Mouse (Mus musculus): ENCODE measurements around the gene Ptpn13. TPM values are rescaled to one million over a fixed set of nuclear protein-coding genes. Genes with fewer than 3 reads are reported as not detected.

The Ptpn13 gene
- total RNA-seq, 2 experiments from 2014 or later, result 10.4 to 10.5 TPM

DNA sequence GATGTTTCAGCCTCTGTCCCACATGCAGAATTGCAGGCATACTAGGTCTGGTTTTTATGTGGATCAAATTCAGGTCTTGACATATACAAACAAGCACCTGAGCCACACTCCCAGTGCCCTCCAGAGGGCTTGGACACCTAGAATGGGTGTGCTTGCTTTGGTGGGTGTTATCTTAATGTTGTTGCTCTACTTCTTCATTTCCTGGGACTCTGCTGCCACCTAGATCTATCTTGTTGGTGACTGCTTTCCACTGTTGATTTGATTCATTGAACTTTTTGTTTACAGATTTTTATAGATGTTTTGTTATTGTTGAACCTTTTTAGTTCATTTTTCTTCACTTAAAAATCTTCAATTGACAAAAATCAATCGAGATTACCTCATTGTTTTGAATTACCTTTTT, 31.8 kb downstream of the Ptpn13 start:
- no peak for DNase-seq (ENCODE audit: low spot score in 2 of 2)

GRCm38 (mm10) chr5:103458411-103458810, 33.4 kb downstream of the Ptpn13 start:
- no peak for DNase-seq (ENCODE audit: low spot score in 2 of 2)

GRCm38 (mm10) chr5:103458959-103459675, 34.1 kb downstream of the Ptpn13 start:
- DNase-seq (ENCODE audit: low spot score in 2 of 2), result no peak

- no peak for DNase-seq (ENCODE audit: low spot score in 2 of 2)
Observed at GRCm38 (mm10) chr5:103460903-103461302, 35.9 kb downstream of the Ptpn13 start.

DNA sequence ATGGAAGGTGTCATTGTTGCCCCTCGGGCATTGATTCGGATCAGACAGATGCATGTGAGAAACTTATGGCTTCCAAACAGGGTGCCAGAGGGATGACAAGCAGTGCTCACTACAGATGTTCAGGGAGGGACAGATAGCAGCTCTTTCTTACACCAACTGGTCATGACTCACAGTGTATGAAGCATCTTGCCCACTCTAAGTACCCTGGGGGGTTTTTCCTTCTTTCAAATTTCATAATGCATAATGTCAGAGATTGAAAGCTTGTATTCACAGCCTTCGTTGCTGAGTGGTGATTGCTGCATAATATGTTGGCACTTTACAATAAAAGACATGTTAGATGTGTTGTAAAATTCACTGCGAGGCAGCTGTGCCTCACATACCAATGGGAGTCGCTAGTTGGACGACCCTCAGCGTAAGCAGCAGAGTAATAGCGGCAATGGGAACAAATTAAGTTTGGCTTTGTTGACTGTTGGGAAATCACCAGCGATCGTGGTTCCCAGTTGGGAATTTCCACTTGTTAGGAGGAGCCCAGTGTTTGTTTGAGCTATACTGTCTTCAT, 38.7 kb downstream of the Ptpn13 start:
- no peak for DNase-seq (ENCODE audit: low spot score in 2 of 2)

DNA sequence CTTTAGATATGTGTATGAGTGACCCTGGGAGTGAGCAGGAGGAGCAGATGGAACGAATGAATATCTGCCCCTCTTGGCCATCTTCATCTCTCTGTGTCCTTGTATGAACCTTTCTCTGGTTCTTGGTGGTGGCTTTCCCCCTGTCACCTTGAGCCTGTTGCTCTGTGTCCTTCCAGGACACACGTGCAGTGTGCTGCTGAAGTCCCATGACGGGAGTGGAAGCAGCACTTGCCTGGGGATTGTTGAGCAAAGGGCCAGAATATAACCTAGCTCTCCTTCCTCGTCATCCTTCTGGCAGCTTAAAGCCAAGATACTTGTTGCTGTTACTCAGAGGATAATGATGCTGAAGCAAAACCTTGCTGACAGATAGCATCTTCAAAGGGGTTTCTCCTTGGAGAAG, 39.3 kb downstream of the Ptpn13 start:
- no peak for DNase-seq (ENCODE audit: low spot score in 2 of 2)

DNA sequence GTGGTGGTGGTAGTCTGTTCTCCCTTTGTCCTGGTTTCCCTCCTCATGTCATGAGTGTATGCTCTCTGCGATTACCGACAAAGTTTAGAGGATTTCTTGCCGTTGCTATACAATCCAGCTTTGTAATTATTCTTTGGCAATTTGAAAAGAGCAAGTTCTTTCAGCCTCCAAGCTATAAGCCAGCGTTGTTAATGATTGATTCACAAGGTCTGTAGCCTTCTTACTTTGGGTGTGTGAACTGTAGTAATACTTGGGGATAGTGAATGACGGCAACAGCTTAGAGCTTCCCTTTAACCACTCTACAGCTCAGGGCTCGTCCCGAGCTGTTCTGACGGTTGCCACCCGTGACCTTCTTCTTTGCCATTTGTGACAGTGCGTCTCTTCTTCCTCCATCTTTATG, 39.8 kb downstream of the Ptpn13 start:
- DNase-seq (ENCODE audit: low spot score in 2 of 2), result no peak

DNA sequence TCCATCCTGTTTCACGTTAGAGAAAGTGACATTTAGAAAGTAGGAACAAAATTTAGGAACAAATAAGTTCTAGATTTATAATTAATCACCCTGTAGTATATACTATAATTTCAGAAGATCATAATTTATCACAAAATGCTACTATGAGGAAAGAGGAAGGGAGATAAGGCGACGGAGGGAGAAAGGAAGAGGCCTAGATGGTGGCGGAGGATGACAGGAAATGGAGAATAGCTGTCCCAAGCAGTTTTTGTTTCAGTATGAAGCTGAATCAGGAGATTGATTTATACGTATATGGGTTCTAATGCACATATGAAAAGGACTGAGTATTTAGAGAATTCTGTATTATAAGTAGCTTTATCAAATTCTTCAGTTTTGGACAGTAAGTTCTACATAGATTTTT, 47.7 kb downstream of the Ptpn13 start:
- no peak for DNase-seq (ENCODE audit: low spot score in 2 of 2)

- DNase-seq (ENCODE audit: low spot score in 2 of 2), result no peak
Observed at GRCm38 (mm10) chr5:103473467-103474096, 48.6 kb downstream of the Ptpn13 start.

DNA sequence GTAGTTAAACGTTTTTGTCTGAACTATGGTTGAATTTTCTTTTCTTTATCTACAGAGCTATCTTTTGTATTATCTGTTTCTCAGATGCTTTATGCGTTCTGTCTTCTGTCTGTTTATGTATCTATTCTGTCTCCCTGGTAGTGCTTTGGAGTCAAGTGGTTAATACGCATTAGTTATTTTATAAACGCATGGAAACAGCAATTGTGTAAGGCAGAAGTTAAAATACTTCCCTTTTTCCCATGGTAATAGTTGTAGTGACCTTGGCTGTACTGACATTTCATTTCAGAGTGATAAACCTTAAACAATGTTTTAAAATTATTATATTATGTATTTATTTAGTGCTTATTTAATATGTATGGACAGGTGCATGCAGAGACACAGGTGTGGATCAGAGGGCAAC, 49.3 kb downstream of the Ptpn13 start:
- no peak for DNase-seq (ENCODE audit: low spot score in 2 of 2)

DNA sequence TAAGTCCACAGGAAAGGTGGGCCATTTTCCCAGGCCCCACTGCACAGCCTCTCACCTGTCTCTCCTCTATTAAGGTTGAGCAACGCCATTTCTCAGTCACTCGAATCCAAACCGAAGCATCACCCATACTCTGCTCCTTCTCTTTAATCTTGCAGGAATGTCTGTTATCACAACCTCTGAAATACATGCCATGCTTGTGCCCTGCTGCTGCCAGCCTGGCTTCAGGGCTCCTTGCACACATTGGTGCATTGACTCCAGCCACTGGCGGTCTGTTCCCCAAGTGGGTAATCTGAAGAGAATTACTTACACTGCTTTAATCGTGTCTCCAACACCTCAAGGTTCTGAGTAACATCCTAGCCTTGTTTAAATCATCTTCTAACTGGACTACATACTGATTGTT, 50.5 kb downstream of the Ptpn13 start:
- DNase-seq (ENCODE audit: low spot score in 2 of 2), result no peak

DNA sequence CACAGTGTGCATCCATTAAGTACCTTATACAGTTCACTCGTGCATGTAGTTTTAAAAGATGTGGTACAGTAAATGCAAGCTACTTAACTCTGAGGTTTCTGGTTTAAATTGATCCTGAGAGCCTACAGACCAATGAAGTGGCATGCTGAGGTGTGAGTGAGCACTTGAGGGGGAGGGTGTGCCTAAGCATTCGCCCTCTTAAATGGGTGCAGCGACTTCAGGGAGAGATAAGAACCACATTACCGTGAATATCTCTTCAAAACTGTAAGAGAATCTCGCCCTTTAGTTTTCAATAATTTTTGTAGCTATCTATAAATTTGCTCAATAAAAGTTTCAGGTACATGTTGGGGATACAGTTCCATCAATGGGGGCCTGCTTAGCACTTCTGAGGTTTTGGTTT, 54.5 kb downstream of the Ptpn13 start:
- no peak for DNase-seq (ENCODE audit: low spot score in 2 of 2)

DNA sequence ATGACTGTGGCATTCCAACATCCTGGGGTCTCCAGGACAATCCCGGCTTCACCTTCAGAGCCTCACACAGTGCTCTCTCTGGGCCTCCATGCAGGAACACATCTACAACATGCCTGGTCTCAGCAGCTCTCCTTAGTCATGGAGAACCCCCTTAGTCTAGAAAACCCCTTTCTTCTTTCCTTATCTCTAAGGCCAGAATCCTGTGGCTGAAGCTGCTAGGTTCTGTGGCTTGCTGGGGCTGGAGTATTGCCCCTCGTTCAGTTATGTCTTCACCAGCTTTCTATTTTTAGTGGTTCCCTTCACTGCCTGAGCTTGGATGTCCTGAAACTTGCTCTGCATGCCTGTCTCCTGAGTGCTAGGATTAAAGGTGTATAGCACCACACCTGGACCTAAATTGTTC, 56.2 kb downstream of the Ptpn13 start:
- no peak for DNase-seq (ENCODE audit: low spot score in 2 of 2)

GRCm38 (mm10) chr5:103487001-103487400, 62.0 kb downstream of the Ptpn13 start:
- no peak for DNase-seq (ENCODE audit: low spot score in 2 of 2)

DNA sequence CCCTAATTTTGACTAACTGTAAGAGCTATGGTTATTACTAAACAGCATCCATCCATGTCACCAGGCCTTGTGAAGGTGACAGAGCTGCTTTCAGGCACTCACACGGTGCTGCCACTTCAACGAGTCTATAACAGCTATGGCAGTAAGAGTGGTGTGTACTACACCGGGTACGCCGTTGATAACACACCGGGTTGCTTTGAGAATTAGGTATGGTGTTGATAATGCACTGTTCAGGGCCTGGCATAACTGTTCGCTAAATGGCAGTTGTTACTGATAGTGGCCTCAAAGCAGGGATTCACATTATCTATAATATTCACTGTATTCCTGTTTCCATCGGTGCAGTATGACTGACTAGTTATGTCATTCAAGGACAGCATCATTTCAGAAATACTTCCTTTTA, 66.0 kb downstream of the Ptpn13 start:
- no peak for DNase-seq (ENCODE audit: low spot score in 2 of 2)

DNA sequence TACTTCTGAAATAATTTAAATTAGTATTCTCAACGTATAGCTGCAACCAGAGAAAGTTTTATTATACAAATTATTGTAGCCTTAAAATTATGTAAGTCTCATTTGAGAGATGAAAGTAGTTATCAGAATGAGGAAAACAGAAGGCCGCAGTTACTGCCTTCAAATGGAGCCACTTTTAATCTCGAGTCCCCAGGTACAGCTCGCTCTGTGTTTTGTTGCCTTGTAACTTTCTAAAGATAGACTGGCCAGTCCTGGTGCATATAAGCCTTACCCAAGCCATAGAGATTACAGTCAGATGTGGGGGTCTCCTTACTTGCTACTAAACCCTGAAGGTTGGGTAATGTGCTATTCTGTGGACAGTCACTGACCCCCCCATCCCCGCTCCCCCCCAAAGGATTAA, 66.8 kb downstream of the Ptpn13 start:
- no peak for DNase-seq (ENCODE audit: low spot score in 2 of 2)

DNA sequence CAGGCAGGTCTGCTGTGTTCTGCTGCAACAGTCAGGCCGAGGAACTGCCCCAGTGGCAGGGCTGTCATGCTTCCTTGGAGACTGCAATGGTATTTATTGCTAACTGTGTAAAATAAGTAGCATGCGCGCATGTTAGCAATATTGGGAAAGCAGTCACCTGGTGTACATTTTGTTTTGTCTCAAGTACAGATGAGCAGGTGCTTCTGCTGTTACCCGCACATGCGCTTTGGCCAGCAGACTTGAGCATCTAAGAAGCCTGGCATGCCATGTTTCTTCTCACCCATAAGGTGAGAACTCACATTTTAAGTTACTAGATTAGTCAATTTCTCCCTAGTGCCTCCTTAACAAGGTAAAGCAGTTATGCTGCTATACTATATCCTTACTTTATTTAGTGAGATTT, 72.1 kb downstream of the Ptpn13 start:
- DNase-seq (ENCODE audit: low spot score in 2 of 2), result no peak

DNA sequence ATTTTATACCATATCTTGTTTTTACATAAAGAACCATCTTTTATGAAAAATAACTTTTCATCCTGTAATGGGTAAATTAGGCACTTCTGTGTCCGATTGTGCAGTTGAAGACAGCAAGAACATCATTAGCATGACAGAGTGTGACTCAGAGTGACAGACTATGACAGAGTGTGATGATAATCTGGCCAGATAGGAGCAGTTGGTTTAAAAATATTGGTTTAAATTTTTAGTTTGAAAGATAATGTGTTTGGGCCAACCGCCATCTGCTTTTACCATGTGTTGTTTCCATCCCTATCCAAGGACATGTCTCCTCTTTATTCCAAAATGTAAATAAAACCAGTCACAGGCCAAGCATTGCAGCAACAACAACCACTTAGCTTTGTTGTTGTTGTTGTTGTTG, 72.5 kb downstream of the Ptpn13 start:
- DNase-seq (ENCODE audit: low spot score in 2 of 2), result no peak

DNA sequence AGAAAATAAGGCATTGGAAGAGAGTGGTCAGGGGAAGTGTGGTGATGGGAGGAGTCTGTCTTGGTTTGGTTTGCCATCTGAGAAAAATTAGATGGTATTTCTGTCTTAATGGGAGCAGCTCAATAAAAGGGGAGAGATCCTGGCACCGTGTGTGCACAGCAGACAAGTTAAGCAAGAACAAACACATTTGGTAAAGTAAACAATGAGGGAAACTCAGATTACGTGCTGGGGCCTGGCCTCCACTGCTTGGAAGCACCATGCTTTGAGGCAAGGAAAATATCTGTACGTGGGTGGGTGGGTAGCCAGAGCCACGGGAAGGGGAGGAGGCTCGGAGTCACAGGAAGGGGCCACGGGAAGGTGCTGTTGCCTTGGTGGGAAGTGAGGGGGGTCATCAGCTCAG, 74.3 kb downstream of the Ptpn13 start:
- DNase-seq (ENCODE audit: low spot score in 2 of 2), result no peak

- no peak for DNase-seq (ENCODE audit: low spot score in 2 of 2)
Observed at GRCm38 (mm10) chr5:103501076-103501475, 76.1 kb downstream of the Ptpn13 start.

DNA sequence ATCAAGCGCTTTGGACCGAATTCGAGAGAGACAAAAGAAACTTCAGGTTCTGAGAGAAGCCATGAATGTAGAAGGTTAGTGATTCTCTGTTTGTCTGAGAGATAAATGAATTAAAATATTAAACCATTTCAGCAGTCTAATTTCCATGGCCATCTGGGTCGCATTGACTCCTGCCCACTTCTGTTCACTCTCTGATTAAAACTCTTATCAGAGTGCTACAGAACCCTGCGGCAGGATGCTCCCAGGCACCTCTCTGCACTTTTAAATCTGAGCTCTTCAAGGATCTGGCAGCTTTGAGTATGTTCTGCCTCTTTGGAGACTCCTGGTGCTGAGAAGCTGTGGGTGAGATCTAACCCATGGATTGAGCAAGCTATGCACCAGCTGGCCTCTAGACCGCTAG, 76.8 kb downstream of the Ptpn13 start:
- DNase-seq (ENCODE audit: low spot score in 2 of 2), result no peak

- DNase-seq (ENCODE audit: low spot score in 2 of 2), result no peak
Observed at GRCm38 (mm10) chr5:103513162-103513561, 88.2 kb downstream of the Ptpn13 start.

DNA sequence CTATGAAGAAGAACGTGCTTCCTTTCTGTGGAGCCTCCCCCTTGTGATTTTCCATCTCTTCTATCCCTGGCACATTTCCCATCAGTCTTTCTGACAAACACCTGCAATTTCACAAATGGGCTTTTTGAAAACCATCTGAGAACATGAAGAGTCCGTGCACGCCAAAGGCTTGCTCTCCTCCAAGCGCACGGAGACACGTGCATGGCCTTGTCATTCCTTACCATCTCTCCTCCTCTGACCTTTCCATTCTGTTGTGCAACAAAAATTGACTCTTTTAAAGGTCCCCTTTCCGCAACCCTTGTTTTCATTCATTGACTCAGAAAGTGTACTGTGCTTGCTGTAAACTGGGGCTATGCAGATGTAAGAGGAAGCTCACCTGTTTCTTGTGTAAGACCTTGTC, 89.4 kb downstream of the Ptpn13 start:
- no peak for DNase-seq (ENCODE audit: low spot score in 2 of 2)
